Mouse (Mus musculus) kidney, adult 2 months (tissue): ENCODE results near the gene Il6ra. TPM values are rescaled to one million over a fixed set of nuclear protein-coding genes. Genes with fewer than 3 reads are reported as not detected.

Experiments
- DNase-seq: peaks from one replicate; pipeline ENCODE4 v3.0.0; 2021
- H3K27ac ChIP-seq: fragments of 200-500 bp; 2 replicates; pipeline ENCODE4 v1.5.1; 2012; ENCODE audit warnings: low read depth, low read length, control low read depth, inconsistent platforms; ENCODE audit not compliant: insufficient read depth
- H3K27me3 ChIP-seq: fragments of 200-500 bp; replicated peaks from 2 replicates; pipeline ENCODE4 v1.6.1; 2012; ENCODE audit warnings: mild to moderate bottlenecking, moderate library complexity, low read length, inconsistent platforms; ENCODE audit not compliant: control insufficient read depth, insufficient read depth
- H3K36me3 ChIP-seq: fragments of 200-500 bp; 2 replicates; pipeline ENCODE4 v1.6.1; 2012; ENCODE audit warnings: mild to moderate bottlenecking, moderate library complexity, low read length, inconsistent platforms; ENCODE audit not compliant: control insufficient read depth, insufficient read depth
- H3K4me1 ChIP-seq: fragments of 200-500 bp; 2 replicates; pipeline ENCODE4 v1.6.1; 2011; ENCODE audit warnings: low read length; ENCODE audit not compliant: control insufficient read depth, insufficient read depth
- H3K4me3 ChIP-seq: fragments of 200-500 bp; 2 replicates; pipeline ENCODE4 v1.5.1; 2011; ENCODE audit warnings: mild to moderate bottlenecking, low read depth, low read length, control low read depth; ENCODE audit not compliant: insufficient read depth
- CTCF ChIP-seq: fragments of 200-500 bp; conservative IDR thresholded peaks from 2 replicates; pipeline ENCODE4 v1.5.1; 2011; ENCODE audit warnings: low read depth, mild to moderate bottlenecking, control low read depth, low read length, moderate library complexity, mixed read lengths; ENCODE audit not compliant: insufficient read depth, insufficient read length
- POLR2A ChIP-seq: fragments of 200-500 bp; IDR thresholded peaks from one replicate; pipeline ENCODE4 v1.6.1; 2011; ENCODE audit warnings: low read depth, low read length, control low read depth
- WGBS: fragments of 180-500 bp; shearing (Covaris S2); methylation state at CpG from one replicate; pipeline ENCODE4 v1.1.7; 2018; 5-methylcytosine and 5-hydroxymethylcytosine counted together
- polyA plus RNA-seq: library from polyadenylated mRNA; depleted of rRNA; stranded (reverse); fragments of >200 nt; gene quantifications from 2 replicates; pipeline ENCODE4 v1.2.3, GENCODE M21; 2012

The Il6ra gene
- polyA plus RNA-seq, 1 experiment = 4.1 TPM

GRCm38 (mm10) chr3:89830815-89831591 is 82.0 kb downstream of the Il6ra start, which contains the start of gene She:
TSS of gene She (plus strand) at chr3:89831370.
- peak; percentile 65 for DNase-seq
- Histone ChIP-seq H3K4me1 (no peaks in the 10 kb centered on the region), H3K27ac (peak within 1 kb of the TSS; percentile 69; the same call in 1 of the 2 replicates), H3K4me3 (peak within 1 kb of the TSS; percentile 74), H3K27me3 (no peaks in the 10 kb centered on the region; the same call in 1 of the 2 replicates), H3K36me3 (no peaks in the 10 kb centered on the region)
- 3% methylated on average over 84 of the region's 96 CpGs for WGBS
- no peak for TF ChIP-seq POLR2A
- no peak for TF ChIP-seq CTCF

- no peak for DNase-seq
- no peaks in the 10 kb centered on the region; the same call in 1 of the 2 replicates for H3K27me3 ChIP-seq
- no peak overlapping the region for H3K27ac ChIP-seq
- 63% methylated on average over 3 of the region's 3 CpGs for WGBS
- H3K4me1 ChIP-seq = no peaks in the 10 kb centered on the region
- H3K4me3 ChIP-seq = no peak overlapping the region
- TF ChIP-seq CTCF (no peak), POLR2A (no peak)
- H3K36me3 ChIP-seq = no peaks in the 10 kb centered on the region
Observed at GRCm38 (mm10) chr3:89826295-89826694, 86.7 kb downstream of the Il6ra start.

GRCm38 (mm10) chr3:89823594-89823993 is 89.4 kb downstream of the Il6ra start:
- no peaks in the 10 kb centered on the region for H3K4me1 ChIP-seq
- no peak overlapping the region for H3K4me3 ChIP-seq
- DNase-seq = no peak
- H3K27me3 ChIP-seq = no peaks in the 10 kb centered on the region
- TF ChIP-seq CTCF (no peak), POLR2A (no peak)
- 42% methylated on average over 2 of the region's 2 CpGs for WGBS
- no peak overlapping the region for H3K27ac ChIP-seq
- no peaks in the 10 kb centered on the region for H3K36me3 ChIP-seq

GRCm38 (mm10) chr3:89821548-89822480 is 91.2 kb downstream of the Il6ra start:
- H3K27ac ChIP-seq = no peak overlapping the region
- no peaks in the 10 kb centered on the region for H3K4me1 ChIP-seq
- TF ChIP-seq POLR2A = no peak
- no peak for TF ChIP-seq CTCF
- no peaks in the 10 kb centered on the region for H3K27me3 ChIP-seq
- H3K36me3 ChIP-seq = no peaks in the 10 kb centered on the region
- 70% methylated on average over 10 of the region's 10 CpGs for WGBS
- no peak for DNase-seq
- no peak overlapping the region for H3K4me3 ChIP-seq

GRCm38 (mm10) chr3:89821096-89821513 is 91.9 kb downstream of the Il6ra start:
- no peak overlapping the region for H3K27ac ChIP-seq
- WGBS = 89% methylated on average over 11 of the region's 11 CpGs
- no peak overlapping the region for H3K4me3 ChIP-seq

GRCm38 (mm10) chr3:89820311-89821095 is 92.5 kb downstream of the Il6ra start:
- no peak overlapping the region for H3K27ac ChIP-seq
- TF ChIP-seq CTCF = no peak
- TF ChIP-seq POLR2A = no peak
- H3K36me3 ChIP-seq = no peaks in the 10 kb centered on the region
- WGBS = 87% methylated on average over 12 of the region's 12 CpGs
- no peaks in the 10 kb centered on the region for H3K27me3 ChIP-seq
- H3K4me3 ChIP-seq = no peak overlapping the region
- H3K4me1 ChIP-seq = no peaks in the 10 kb centered on the region
- DNase-seq = no peak

More at GRCm38 (mm10) chr3:89821096-89821513, 91.9 kb downstream of the Il6ra start:
- TF ChIP-seq CTCF (no peak), POLR2A (no peak)
- Histone ChIP-seq H3K4me1 (no peaks in the 10 kb centered on the region), H3K27me3 (no peaks in the 10 kb centered on the region), H3K36me3 (no peaks in the 10 kb centered on the region)
- no peak for DNase-seq
